Mouse (Mus musculus) ES-Bruce4 (cell line): ENCODE measurements around the gene Srprb. TPM values are rescaled to one million over a fixed set of nuclear protein-coding genes. Genes with fewer than 3 reads are reported as not detected.

ENCODE experiments used
- H3K27ac ChIP-seq: 2 replicates; pipeline ENCODE4 v1.5.1; 2012; ENCODE audit warnings: low read length, inconsistent platforms; ENCODE audit not compliant: insufficient read depth
- H3K27me3 ChIP-seq: 2 replicates; pipeline ENCODE4 v1.6.1; 2012; ENCODE audit warnings: mild to moderate bottlenecking, low read length, inconsistent platforms; ENCODE audit not compliant: control insufficient read depth, poor library complexity, insufficient read depth, severe bottlenecking
- H3K36me3 ChIP-seq: 2 replicates; pipeline ENCODE4 v1.6.1; 2012; ENCODE audit warnings: inconsistent platforms, mild to moderate bottlenecking, low read length, moderate library complexity; ENCODE audit not compliant: control insufficient read depth, poor library complexity, insufficient read depth, severe bottlenecking
- H3K4me1 ChIP-seq: one replicate; pipeline ENCODE4 v1.8.1; 2011; ENCODE audit warnings: low read length; ENCODE audit not compliant: control insufficient read depth, insufficient read depth
- H3K4me3 ChIP-seq: 2 replicates; pipeline ENCODE4 v1.5.1; 2011; ENCODE audit warnings: low read depth, mild to moderate bottlenecking, low read length
- H3K9ac ChIP-seq: 2 replicates; pipeline ENCODE4 v1.6.1; 2012; ENCODE audit warnings: low read depth, mild to moderate bottlenecking, inconsistent platforms; ENCODE audit not compliant: poor library complexity, severe bottlenecking
- H3K9me3 ChIP-seq: replicated peaks from 2 replicates; pipeline ENCODE4 v1.6.1; 2012; ENCODE audit warnings: mild to moderate bottlenecking, low read length, inconsistent platforms; ENCODE audit not compliant: control insufficient read depth, poor library complexity, insufficient read depth, severe bottlenecking
- CTCF ChIP-seq: IDR thresholded peaks from one replicate; pipeline ENCODE4 v1.8.1; 2011; ENCODE audit warnings: low read depth, low read length
- EP300 ChIP-seq: IDR thresholded peaks from 2 replicates; pipeline ENCODE4 v1.6.1; 2011; ENCODE audit warnings: low read depth, low read length; ENCODE audit not compliant: insufficient read depth
- POLR2A ChIP-seq: IDR thresholded peaks from one replicate; pipeline ENCODE4 v1.8.1; 2011; ENCODE audit warnings: low read length; ENCODE audit not compliant: insufficient read depth
- polyA plus RNA-seq: library from polyadenylated mRNA; stranded (reverse); fragments of >200 nt; gene quantifications from 2 replicates; pipeline ENCODE4 v1.2.4, GENCODE M21; 2011; ENCODE audit warnings: low read depth; ENCODE audit not compliant: missing spikeins, insufficient read depth, insufficient read length

The Srprb gene
- polyA plus RNA-seq, 1 experiment, result 26.8 TPM

- no peak overlapping the region for H3K9ac ChIP-seq
- H3K9me3 ChIP-seq, result no peaks in the 10 kb centered on the region
- no peak overlapping the region for H3K4me3 ChIP-seq
- peaks cover 13% of the 10 kb centered on the region for H3K4me1 ChIP-seq
- TF ChIP-seq POLR2A (no peak), CTCF (no peak), EP300 (no peak)
- H3K27me3 ChIP-seq, result no peaks in the 10 kb centered on the region
- no peaks in the 10 kb centered on the region for H3K36me3 ChIP-seq
- H3K27ac ChIP-seq, result no peak overlapping the region
These were observed 55.7 kb downstream of the Srprb start for GRCm38 (mm10) chr9:103146257-103146656.

DNA sequence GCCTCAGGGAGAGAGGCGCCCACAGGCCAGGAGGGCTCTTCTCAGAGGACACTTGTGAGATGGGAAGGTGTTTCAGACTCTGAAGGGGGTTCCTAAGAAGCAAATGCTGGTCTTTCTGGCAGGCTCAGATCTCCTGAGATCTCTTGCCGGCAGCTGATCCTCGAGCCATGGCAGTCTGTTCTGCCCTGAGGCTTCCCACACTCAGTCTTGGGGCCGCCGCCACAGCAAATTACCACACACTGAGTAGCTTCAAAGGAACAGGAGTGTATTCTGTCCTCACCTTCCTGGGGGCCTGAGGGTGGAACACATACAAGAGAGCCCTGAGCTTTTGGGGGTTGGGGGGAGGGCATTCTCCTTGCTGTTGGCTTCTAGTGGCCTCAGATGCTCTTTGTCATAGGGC is 56.6 kb downstream of the Srprb start:
- TF ChIP-seq EP300 (no peak), POLR2A (no peak), CTCF (no peak)
- Histone ChIP-seq H3K27ac (no peak overlapping the region), H3K27me3 (no peaks in the 10 kb centered on the region), H3K9me3 (no peaks in the 10 kb centered on the region), H3K4me1 (peaks cover 13% of the 10 kb centered on the region), H3K9ac (no peak overlapping the region), H3K36me3 (no peaks in the 10 kb centered on the region), H3K4me3 (no peak overlapping the region)

DNA sequence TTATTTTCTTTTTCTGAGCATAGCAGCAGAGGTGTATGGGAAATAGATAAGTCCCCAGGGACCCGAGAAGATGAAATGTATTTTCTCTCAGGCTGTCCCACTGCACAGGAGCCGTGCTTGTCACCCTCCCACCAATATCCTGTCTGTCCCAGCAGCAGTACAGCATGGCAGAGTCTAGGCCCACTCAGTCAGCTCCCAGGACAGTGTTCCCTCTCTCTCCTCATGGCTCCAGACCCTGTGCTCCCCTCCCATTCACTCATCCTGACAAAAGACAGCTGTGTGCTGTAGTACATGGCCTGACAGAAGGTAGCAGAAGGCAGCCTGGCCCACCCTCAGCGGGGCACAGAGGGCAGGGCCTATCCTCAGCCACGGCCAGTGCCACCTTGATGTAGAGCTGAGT is 58.1 kb downstream of the Srprb start:
- H3K4me1 ChIP-seq, result peaks cover 17% of the 10 kb centered on the region
- H3K9ac ChIP-seq, result no peak overlapping the region
- no peak overlapping the region for H3K27ac ChIP-seq
- H3K9me3 ChIP-seq, result no peaks in the 10 kb centered on the region
- no peak for TF ChIP-seq EP300
- no peak for TF ChIP-seq POLR2A
- TF ChIP-seq CTCF, result no peak
- H3K27me3 ChIP-seq, result no peaks in the 10 kb centered on the region
- H3K4me3 ChIP-seq, result no peak overlapping the region
- H3K36me3 ChIP-seq, result no peaks in the 10 kb centered on the region

- H3K36me3 ChIP-seq, result no peaks in the 10 kb centered on the region
- H3K27ac ChIP-seq, result no peak overlapping the region
- peaks cover 19% of the 10 kb centered on the region for H3K4me1 ChIP-seq
- H3K27me3 ChIP-seq, result no peaks in the 10 kb centered on the region
- no peaks in the 10 kb centered on the region for H3K9me3 ChIP-seq
- TF ChIP-seq CTCF, result no peak
- TF ChIP-seq EP300, result peak; percentile 30; the same call in 1 of the 2 replicates
- H3K4me3 ChIP-seq, result no peak overlapping the region
- no peak overlapping the region for H3K9ac ChIP-seq
These were observed 60.7 kb downstream of the Srprb start for GRCm38 (mm10) chr9:103141266-103141665.

DNA sequence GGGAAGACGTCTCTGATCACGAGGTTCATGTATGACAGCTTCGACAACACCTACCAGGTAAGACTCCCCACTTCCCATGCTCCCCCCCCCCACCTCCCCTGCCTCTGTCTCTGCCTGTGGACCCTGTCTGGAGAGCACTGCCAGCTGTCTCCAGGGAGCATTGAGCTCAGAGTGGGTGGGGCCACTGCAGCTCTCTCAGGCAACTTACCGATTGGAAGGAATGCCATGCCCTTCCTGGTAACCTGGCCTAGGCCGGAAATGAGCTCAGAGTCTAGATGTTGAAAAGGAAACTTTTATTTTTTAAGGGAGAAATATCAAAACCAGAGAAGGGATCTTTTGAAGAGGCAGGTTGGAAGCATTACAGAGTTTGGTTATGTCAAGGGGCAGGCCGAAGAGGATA is 61.6 kb downstream of the Srprb start:
- Histone ChIP-seq H3K27ac (no peak overlapping the region), H3K27me3 (no peaks in the 10 kb centered on the region), H3K4me1 (peaks cover 19% of the 10 kb centered on the region), H3K4me3 (no peak overlapping the region), H3K9me3 (no peaks in the 10 kb centered on the region), H3K9ac (no peak overlapping the region), H3K36me3 (no peaks in the 10 kb centered on the region)
- TF ChIP-seq EP300 (no peak), POLR2A (no peak), CTCF (no peak)

DNA sequence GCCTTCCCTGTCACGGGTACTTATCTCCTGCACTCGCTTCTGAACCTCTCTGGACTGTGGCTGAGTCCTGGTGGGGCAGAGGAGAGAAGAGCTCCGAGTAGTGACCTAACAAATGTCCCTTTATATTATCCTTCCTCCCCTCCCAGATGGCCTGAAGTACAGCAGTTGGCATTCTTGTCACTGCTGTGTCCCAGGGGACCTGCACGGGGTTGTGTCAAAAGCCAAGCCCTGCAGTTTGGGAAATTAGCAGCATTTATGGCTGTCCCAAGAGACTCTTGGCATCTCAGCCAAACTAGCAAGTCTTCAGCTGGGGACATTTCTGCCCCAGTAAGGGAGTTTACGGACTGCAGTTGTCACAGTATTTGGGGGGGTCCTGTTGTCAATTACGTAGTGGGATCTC is 62.5 kb downstream of the Srprb start:
- H3K27ac ChIP-seq, result no peak overlapping the region
- no peak overlapping the region for H3K9ac ChIP-seq
- no peaks in the 10 kb centered on the region for H3K36me3 ChIP-seq
- no peaks in the 10 kb centered on the region for H3K27me3 ChIP-seq
- H3K4me3 ChIP-seq, result no peak overlapping the region
- TF ChIP-seq EP300, result no peak
- no peak for TF ChIP-seq CTCF
- no peak for TF ChIP-seq POLR2A
- peaks cover 16% of the 10 kb centered on the region for H3K4me1 ChIP-seq
- no peaks in the 10 kb centered on the region for H3K9me3 ChIP-seq

Other genes with a start within 250 kb of the Srprb start
- gene Slco2a1, start 213.4 kb downstream of the Srprb start, polyA plus RNA-seq, result 3.0 and 3.1 TPM in 2 replicates
- gene Rab6b, start 90.3 kb downstream of the Srprb start, polyA plus RNA-seq, result 23.3 and 24.0 TPM in 2 replicates
- 0.73 and 1.3 TPM in 2 replicates for gene Gm20425, start 28.2 kb upstream of the Srprb start, polyA plus RNA-seq
- 2.1 and 2.2 TPM in 2 replicates for gene Trf, start 28.3 kb upstream of the Srprb start, polyA plus RNA-seq
- 2.6 and 4.4 TPM in 2 replicates for gene 1300017J02Rik, start 102.9 kb upstream of the Srprb start, polyA plus RNA-seq
- 163 and 200 TPM in 2 replicates for gene Topbp1, start 103.1 kb upstream of the Srprb start, polyA plus RNA-seq
- gene Cdv3, start 163.7 kb upstream of the Srprb start, polyA plus RNA-seq, result 348 and 354 TPM in 2 replicates